In the genomic region with DNA sequence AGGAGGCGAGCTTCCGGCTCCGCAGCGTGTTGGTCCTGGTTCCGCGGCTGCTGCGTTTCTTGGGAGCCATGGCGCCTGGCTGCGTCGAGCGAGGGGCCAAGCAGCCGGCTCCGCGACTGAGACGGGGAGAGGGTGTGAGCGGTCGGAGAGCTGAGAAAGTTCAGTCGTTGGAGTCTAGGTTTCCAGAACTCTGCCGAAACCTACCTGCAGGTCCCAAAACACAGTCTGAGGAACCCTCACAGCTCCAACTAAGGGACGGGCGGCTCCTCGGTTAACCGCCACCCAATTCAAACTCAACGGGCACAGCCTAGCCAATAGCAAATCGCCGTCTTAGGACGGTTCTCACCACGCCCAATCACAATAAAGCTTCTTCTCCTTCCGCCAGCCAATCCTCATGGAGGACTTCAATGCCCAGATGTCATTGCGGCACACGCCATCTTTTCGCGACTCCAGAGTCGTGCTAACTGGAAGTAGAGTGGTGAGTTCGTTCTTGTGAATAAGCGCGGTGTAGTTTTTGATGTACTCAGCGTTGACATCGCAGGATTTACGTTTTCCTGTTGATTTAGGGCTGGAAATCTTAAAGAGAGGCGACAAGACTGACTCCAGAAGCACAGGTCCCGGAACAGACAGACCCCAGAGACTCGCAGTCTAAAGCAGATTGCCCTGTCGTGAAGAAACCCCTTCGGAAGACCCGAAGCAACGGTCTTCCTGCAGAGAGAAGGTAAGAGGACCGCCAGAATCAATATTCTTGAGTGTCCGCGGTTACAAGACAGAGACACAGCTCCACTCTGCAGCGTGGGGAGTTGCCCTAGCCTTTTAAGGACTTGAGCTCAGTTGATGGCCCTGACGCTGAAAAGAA, we compare ENCODE assay signal across 8 mouse cellular contexts. TPM values are rescaled to one million over a fixed set of nuclear protein-coding genes. Genes with fewer than 3 reads are reported as not detected.
DNase-seq lines count a peak whose midpoint lies in the region; ATAC-seq lines count a peak whose summit lies in the region.

A gene (plus strand): TSS at position 436 of the 859 bp plus-strand sequence.

- peak within 1 kb of the TSS; percentile 85 for H3K4me2 ChIP-seq in heart, embryonic 13.5 days
- H3K4me2 ChIP-seq in liver, embryonic 12.5 days = peak within 1 kb of the TSS; percentile 90
- peak within 1 kb of the TSS; percentile 87 for H3K4me2 ChIP-seq in stomach, embryonic 15.5 days

- peaks cover 3% of the 10 kb centered on the region; the same call in 1 of the 2 replicates for H3K4me1 ChIP-seq in brown adipose tissue, adult 24 weeks (ENCODE audit: control insufficient read depth, insufficient read depth, insufficient read length, low read length)
- H3K4me1 ChIP-seq in heart, embryonic 13.5 days = peaks cover 25% of the 10 kb centered on the region
- peaks cover 24% of the 10 kb centered on the region for H3K4me1 ChIP-seq in liver, embryonic 12.5 days
- peaks cover 16% of the 10 kb centered on the region for H3K4me1 ChIP-seq in stomach, embryonic 15.5 days

- H3K9ac ChIP-seq in heart, embryonic 13.5 days = peak within 1 kb of the TSS; percentile 89
- peak within 1 kb of the TSS; percentile 93 for H3K9ac ChIP-seq in liver, embryonic 12.5 days
- H3K9ac ChIP-seq in stomach, embryonic 15.5 days = peak within 1 kb of the TSS; percentile 76

- peak; percentile 98 for ATAC-seq in heart, embryonic 13.5 days (ENCODE audit: extremely low read depth, insufficient number of reproducible peaks, low FRiP score, low TSS enrichment)
- peak; percentile 98 for ATAC-seq in liver, embryonic 12.5 days
- peak; percentile 100 for ATAC-seq in stomach, embryonic 15.5 days (ENCODE audit: insufficient read depth, low FRiP score, low read depth)

- DNase-seq in CD4-positive, CD25-positive, alpha-beta regulatory T cell, adult 2 months (ENCODE audit: low read depth, low spot score) = peak; percentile 97
- DNase-seq in fat pad, adult 2 months (ENCODE audit: extremely low read depth, low read depth, low spot score) = peak; percentile 87
- DNase-seq in kidney, postnatal 10 days = peak; percentile 96
- DNase-seq in natural killer cell, adult 2 months (ENCODE audit: low spot score in 2 of 2) = peak; percentile 91 to 93

- H3K27ac ChIP-seq in brown adipose tissue, adult 24 weeks (replicated peaks; ENCODE audit: low read depth, low read length) = no peak within 1 kb of the TSS; the same call in 1 of the 2 replicates
- H3K27ac ChIP-seq in heart, embryonic 13.5 days (replicated peaks) = peak within 1 kb of the TSS; percentile 37
- H3K27ac ChIP-seq in liver, embryonic 12.5 days = peak within 1 kb of the TSS; percentile 85
- peak within 1 kb of the TSS; percentile 61; the same call in 1 of the 2 replicates for H3K27ac ChIP-seq in stomach, embryonic 15.5 days

- H3K9me3 ChIP-seq in heart, embryonic 13.5 days = no peaks in the 10 kb centered on the region
- H3K9me3 ChIP-seq in liver, embryonic 12.5 days (replicated peaks) = no peaks in the 10 kb centered on the region
- no peaks in the 10 kb centered on the region for H3K9me3 ChIP-seq in stomach, embryonic 15.5 days

- peak within 1 kb of the TSS; percentile 83 for H3K4me3 ChIP-seq in brown adipose tissue, adult 24 weeks (ENCODE audit: insufficient read depth, low read depth, low read length)
- peak within 1 kb of the TSS; percentile 78 for H3K4me3 ChIP-seq in heart, embryonic 13.5 days
- H3K4me3 ChIP-seq in liver, embryonic 12.5 days = peak within 1 kb of the TSS; percentile 97
- peak within 1 kb of the TSS; percentile 91 for H3K4me3 ChIP-seq in stomach, embryonic 15.5 days (replicated peaks)

- peaks cover 33% of the 10 kb centered on the region for H3K36me3 ChIP-seq in heart, embryonic 13.5 days
- H3K36me3 ChIP-seq in liver, embryonic 12.5 days = peaks cover 40% of the 10 kb centered on the region
- H3K36me3 ChIP-seq in stomach, embryonic 15.5 days = 0 out of 2 replicates have a peak, but pooled peaks cover 9% of the 10 kb centered on the region

- WGBS in heart, embryonic 13.5 days = under 1% methylated on average over 52 of the region's 52 CpGs
- whole genome bisulfite sequencing in liver, embryonic 12.5 days (ENCODE audit: insufficient replicate concordance) = under 1% methylated on average over 52 of the region's 52 CpGs
- WGBS in stomach, embryonic 15.5 days = under 1% methylated on average over 52 of the region's 52 CpGs

- no peaks in the 10 kb centered on the region for H3K27me3 ChIP-seq in heart, embryonic 13.5 days (replicated peaks)
- H3K27me3 ChIP-seq in liver, embryonic 12.5 days (replicated peaks) = no peaks in the 10 kb centered on the region
- no peaks in the 10 kb centered on the region for H3K27me3 ChIP-seq in stomach, embryonic 15.5 days (replicated peaks)

RNA-seq across cellular contexts. Expression of the gene that starts here (rescaled TPM):
- 3.9 and 7.2 TPM in 2 replicates for polyA plus RNA-seq in brown adipose tissue, adult 24 weeks (2012; ENCODE audit: insufficient read depth, insufficient read length, missing spikeins)
- 10.0 and 10.5 TPM in 2 replicates for polyA plus RNA-seq in heart, embryonic 13.5 days (2015; fragmentation: Nextera tagmentation; extraction: Ambion mirVana)
- polyA plus RNA-seq in liver, embryonic 12.5 days (2016; fragmentation: Nextera tagmentation; extraction: Ambion mirVana) = 7.5 and 8.3 TPM in 2 replicates
- polyA plus RNA-seq in stomach, embryonic 15.5 days (2015; fragmentation: Nextera tagmentation; extraction: Ambion mirVana) = 11.3 and 13.8 TPM in 2 replicates
